Mouse (Mus musculus) liver, embryonic 13.5 days (tissue): ENCODE results near the gene Rars. TPM values are rescaled to one million over a fixed set of nuclear protein-coding genes. Genes with fewer than 3 reads are reported as not detected.
"Not testable (repeated sequence)": the region's sequence is repeated elsewhere in the genome, so short reads cannot be mapped to it uniquely, and the experiment has no call there.

Experiments
- ATAC-seq: fragments of 200-750 bp; cut with Nextera tagmentation; 2 replicates; pipeline ENCODE4 v1.8.0; 2017; ENCODE audit warnings: low read depth, mild to moderate bottlenecking, moderate number of reproducible peaks, moderate library complexity
- DNase-seq: peaks from one replicate; pipeline ENCODE4 v3.0.0; 2022
- H3K27ac ChIP-seq: fragments of 300-500 bp; sonication (generic); 2 replicates; pipeline ENCODE4 v1.5.1; 2015; ENCODE audit warnings: moderate library complexity, mild to moderate bottlenecking, inconsistent platforms
- H3K27me3 ChIP-seq: fragments of 300-500 bp; sonication (generic); 2 replicates; pipeline ENCODE4 v1.6.1; 2015; ENCODE audit warnings: mild to moderate bottlenecking, inconsistent platforms
- H3K36me3 ChIP-seq: fragments of 300-500 bp; sonication (generic); 2 replicates; pipeline ENCODE4 v1.6.1; 2015; ENCODE audit warnings: mild to moderate bottlenecking, inconsistent platforms
- H3K4me1 ChIP-seq: fragments of 300-500 bp; sonication (generic); replicated peaks from 2 replicates; pipeline ENCODE4 v1.6.1; 2015; ENCODE audit warnings: inconsistent platforms
- H3K4me2 ChIP-seq: fragments of 300-500 bp; sonication (generic); 2 replicates; pipeline ENCODE4 v1.6.1; 2015; ENCODE audit warnings: inconsistent platforms, mild to moderate bottlenecking, moderate library complexity
- H3K4me3 ChIP-seq: fragments of 300-500 bp; sonication (generic); replicated peaks from 2 replicates; pipeline ENCODE4 v1.5.1; 2015; ENCODE audit warnings: mild to moderate bottlenecking, inconsistent platforms
- H3K9ac ChIP-seq: fragments of 300-500 bp; sonication (generic); 2 replicates; pipeline ENCODE4 v1.6.1; 2015; ENCODE audit warnings: mild to moderate bottlenecking, inconsistent platforms
- H3K9me3 ChIP-seq: fragments of 300-500 bp; sonication (generic); replicated peaks from 2 replicates; pipeline ENCODE4 v1.6.1; 2016; ENCODE audit warnings: inconsistent platforms
- WGBS: fragments of 180-500 bp; shearing (Covaris S2); methylation state at CpG from one replicate; pipeline ENCODE4 v1.1.7; 2015; ENCODE audit not compliant: insufficient replicate concordance; 5-methylcytosine and 5-hydroxymethylcytosine counted together
- polyA plus RNA-seq: library from polyadenylated mRNA; unstranded; fragments of >200 nt; fragmentation: Nextera tagmentation; extraction: Ambion mirVana; gene quantifications from 2 replicates; pipeline ENCODE4 v1.2.1, GENCODE M21; 2015

Rars gene
- polyA plus RNA-seq, 1 experiment from 2014 or later: 69.3 TPM

- Histone ChIP-seq H3K4me2 (no peak overlapping the region), H3K36me3 (peaks cover 4% of the 10 kb centered on the region; the same call in 1 of the 2 replicates), H3K9me3 (no peaks in the 10 kb centered on the region), H3K4me1 (no peaks in the 10 kb centered on the region), H3K27me3 (no peaks in the 10 kb centered on the region), H3K27ac (no peak overlapping the region), H3K9ac (no peak overlapping the region), H3K4me3 (no peak overlapping the region)
- ATAC-seq (no peak), DNase-seq (no peak)
- 64% methylated on average over 11 of the region's 11 CpGs for WGBS
These were observed 22.2 kb upstream of the Rars start for GRCm38 (mm10) chr11:35856359-35857040.

- Histone ChIP-seq H3K9me3 (no peaks in the 10 kb centered on the region), H3K27me3 (no peaks in the 10 kb centered on the region), H3K4me1 (no peaks in the 10 kb centered on the region), H3K4me2 (no peak overlapping the region), H3K9ac (no peak overlapping the region), H3K36me3 (peaks cover 4% of the 10 kb centered on the region; the same call in 1 of the 2 replicates), H3K4me3 (no peak overlapping the region), H3K27ac (no peak overlapping the region)
- DNase-seq (no peak), ATAC-seq (no peak)
- WGBS: 67% methylated on average over 7 of the region's 9 CpGs
These were observed 21.3 kb upstream of the Rars start for GRCm38 (mm10) chr11:35855567-35855966.

GRCm38 (mm10) chr11:35854941-35855340 is 20.6 kb upstream of the Rars start:
- no peak overlapping the region for H3K4me2 ChIP-seq
- WGBS: 74% methylated on average over 5 of the region's 5 CpGs
- H3K36me3 ChIP-seq: peaks cover 4% of the 10 kb centered on the region; the same call in 1 of the 2 replicates
- no peaks in the 10 kb centered on the region for H3K27me3 ChIP-seq
- H3K9ac ChIP-seq: no peak overlapping the region
- no peak overlapping the region for H3K27ac ChIP-seq
- H3K4me1 ChIP-seq: no peaks in the 10 kb centered on the region
- H3K9me3 ChIP-seq: no peaks in the 10 kb centered on the region
- DNase-seq (no peak), ATAC-seq (no peak)
- no peak overlapping the region for H3K4me3 ChIP-seq

- Histone ChIP-seq H3K36me3 (peaks cover 4% of the 10 kb centered on the region; the same call in 1 of the 2 replicates), H3K27me3 (no peaks in the 10 kb centered on the region), H3K9me3 (no peaks in the 10 kb centered on the region), H3K4me3 (no peak overlapping the region), H3K4me2 (no peak overlapping the region), H3K9ac (no peak overlapping the region), H3K4me1 (no peaks in the 10 kb centered on the region), H3K27ac (no peak overlapping the region)
- ATAC-seq: no peak
- no peak for DNase-seq
- WGBS: 62% methylated on average over 4 of the region's 4 CpGs
These were observed 19.3 kb upstream of the Rars start for GRCm38 (mm10) chr11:35853651-35854050.

DNA sequence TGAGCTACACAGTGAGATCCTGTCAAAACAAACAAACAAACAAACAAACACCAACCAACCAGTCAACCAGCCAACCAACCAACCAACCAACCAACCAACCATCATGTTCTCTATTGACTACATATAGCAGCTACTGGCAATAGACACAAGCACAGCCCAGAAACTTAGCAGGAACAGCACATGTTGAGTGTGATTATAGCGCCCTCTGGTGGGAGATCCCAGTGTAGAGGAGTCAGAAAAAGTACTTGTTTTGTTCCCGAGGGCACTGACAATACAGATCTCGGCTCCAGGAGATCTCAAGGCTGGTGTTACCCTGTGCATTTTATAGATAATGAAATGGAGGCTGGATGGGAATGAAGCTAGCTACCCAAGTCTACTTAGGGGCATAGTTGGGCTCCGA is 18.4 kb upstream of the Rars start:
- no peak overlapping the region for H3K27ac ChIP-seq
- H3K27me3 ChIP-seq: no peaks in the 10 kb centered on the region
- no peak overlapping the region for H3K4me3 ChIP-seq
- WGBS: 37% methylated on average over 4 of the region's 4 CpGs
- peak; percentile 18 for DNase-seq
- peaks cover 4% of the 10 kb centered on the region; the same call in 1 of the 2 replicates for H3K36me3 ChIP-seq
- H3K9me3 ChIP-seq: no peaks in the 10 kb centered on the region
- H3K9ac ChIP-seq: no peak overlapping the region
- no peak for ATAC-seq
- no peaks in the 10 kb centered on the region for H3K4me1 ChIP-seq
- no peak overlapping the region for H3K4me2 ChIP-seq

DNA sequence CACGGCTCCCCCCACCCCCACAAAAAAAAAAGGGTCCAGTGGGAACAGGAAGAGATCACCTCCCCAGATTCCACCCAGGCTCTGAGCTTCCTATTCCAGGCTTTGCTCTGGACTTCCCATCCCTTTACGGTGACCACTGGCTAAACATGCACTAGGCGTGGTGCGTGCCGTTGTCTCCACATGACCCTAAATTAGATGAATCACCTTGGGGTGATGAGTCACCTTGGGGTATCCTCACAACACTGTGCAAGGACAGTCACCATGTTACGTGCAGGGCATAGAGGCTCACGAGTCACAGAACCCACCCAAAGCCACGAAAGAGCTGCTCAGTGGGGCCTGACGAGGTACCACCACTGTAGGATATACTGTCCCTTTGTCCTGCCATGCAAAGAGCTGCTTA is 10.0 kb upstream of the Rars start:
- 72% methylated on average over 9 of the region's 9 CpGs for WGBS
- no peak overlapping the region for H3K4me2 ChIP-seq
- H3K27ac ChIP-seq: no peak overlapping the region
- H3K9me3 ChIP-seq: no peaks in the 10 kb centered on the region
- no peaks in the 10 kb centered on the region for H3K27me3 ChIP-seq
- ATAC-seq (no peak), DNase-seq (no peak)
- no peaks in the 10 kb centered on the region for H3K36me3 ChIP-seq
- H3K9ac ChIP-seq: no peak overlapping the region
- H3K4me1 ChIP-seq: peaks cover 8% of the 10 kb centered on the region
- H3K4me3 ChIP-seq: no peak overlapping the region

DNA sequence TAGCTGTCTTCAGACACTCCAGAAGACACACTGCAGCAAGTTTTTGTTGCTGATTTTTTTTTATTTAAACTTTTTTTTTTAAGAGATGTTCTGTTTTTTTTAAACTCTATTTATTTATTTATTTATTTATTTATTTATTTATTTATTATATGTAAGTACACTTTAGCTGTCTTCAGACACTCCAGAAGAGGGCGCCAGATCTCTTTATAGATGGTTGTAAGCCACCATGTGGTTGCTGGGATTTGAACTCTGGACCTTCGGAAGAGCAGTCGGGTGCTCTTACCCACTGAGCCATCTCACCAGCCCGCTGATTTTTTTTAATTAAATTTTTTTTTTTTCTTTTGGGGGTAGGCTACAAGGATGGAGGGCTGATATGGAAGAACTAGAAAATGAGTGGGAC is 8.3 kb upstream of the Rars start:
- H3K9me3 ChIP-seq, H3K4me3 ChIP-seq, H3K27ac ChIP-seq, ATAC-seq, DNase-seq, H3K36me3 ChIP-seq, H3K27me3 ChIP-seq, H3K9ac ChIP-seq, H3K4me2 ChIP-seq: not testable (repeated sequence)
- peaks cover 22% of the 10 kb centered on the region for H3K4me1 ChIP-seq
- WGBS: 61% methylated on average over 4 of the region's 4 CpGs

- Histone ChIP-seq H3K36me3 (no peaks in the 10 kb centered on the region), H3K4me2 (no peak overlapping the region), H3K27ac (no peak overlapping the region), H3K27me3 (no peaks in the 10 kb centered on the region), H3K4me3 (no peak overlapping the region), H3K9ac (no peak overlapping the region), H3K9me3 (no peaks in the 10 kb centered on the region), H3K4me1 (peaks cover 25% of the 10 kb centered on the region)
- DNase-seq (no peak), ATAC-seq (no peak)
- 58% methylated on average over 21 of the region's 21 CpGs for WGBS
These were observed 7.5 kb upstream of the Rars start for GRCm38 (mm10) chr11:35841738-35842325.

GRCm38 (mm10) chr11:35840806-35841205 is 6.5 kb upstream of the Rars start:
- peaks cover 25% of the 10 kb centered on the region for H3K4me1 ChIP-seq
- H3K9ac ChIP-seq, H3K4me3 ChIP-seq, H3K36me3 ChIP-seq, DNase-seq, H3K9me3 ChIP-seq, ATAC-seq, H3K27me3 ChIP-seq, H3K4me2 ChIP-seq, H3K27ac ChIP-seq: not testable (repeated sequence)
- WGBS: 73% methylated on average over 4 of the region's 4 CpGs

- Histone ChIP-seq H3K4me2 (no peak overlapping the region), H3K27me3 (no peaks in the 10 kb centered on the region), H3K4me1 (peaks cover 25% of the 10 kb centered on the region), H3K9me3 (no peaks in the 10 kb centered on the region), H3K4me3 (no peak overlapping the region), H3K27ac (no peak overlapping the region), H3K36me3 (no peaks in the 10 kb centered on the region), H3K9ac (no peak overlapping the region)
- no peak for DNase-seq
- WGBS: 68% methylated on average over 7 of the region's 7 CpGs
- no peak for ATAC-seq
These were observed 6.0 kb upstream of the Rars start for GRCm38 (mm10) chr11:35840282-35840681.

DNA sequence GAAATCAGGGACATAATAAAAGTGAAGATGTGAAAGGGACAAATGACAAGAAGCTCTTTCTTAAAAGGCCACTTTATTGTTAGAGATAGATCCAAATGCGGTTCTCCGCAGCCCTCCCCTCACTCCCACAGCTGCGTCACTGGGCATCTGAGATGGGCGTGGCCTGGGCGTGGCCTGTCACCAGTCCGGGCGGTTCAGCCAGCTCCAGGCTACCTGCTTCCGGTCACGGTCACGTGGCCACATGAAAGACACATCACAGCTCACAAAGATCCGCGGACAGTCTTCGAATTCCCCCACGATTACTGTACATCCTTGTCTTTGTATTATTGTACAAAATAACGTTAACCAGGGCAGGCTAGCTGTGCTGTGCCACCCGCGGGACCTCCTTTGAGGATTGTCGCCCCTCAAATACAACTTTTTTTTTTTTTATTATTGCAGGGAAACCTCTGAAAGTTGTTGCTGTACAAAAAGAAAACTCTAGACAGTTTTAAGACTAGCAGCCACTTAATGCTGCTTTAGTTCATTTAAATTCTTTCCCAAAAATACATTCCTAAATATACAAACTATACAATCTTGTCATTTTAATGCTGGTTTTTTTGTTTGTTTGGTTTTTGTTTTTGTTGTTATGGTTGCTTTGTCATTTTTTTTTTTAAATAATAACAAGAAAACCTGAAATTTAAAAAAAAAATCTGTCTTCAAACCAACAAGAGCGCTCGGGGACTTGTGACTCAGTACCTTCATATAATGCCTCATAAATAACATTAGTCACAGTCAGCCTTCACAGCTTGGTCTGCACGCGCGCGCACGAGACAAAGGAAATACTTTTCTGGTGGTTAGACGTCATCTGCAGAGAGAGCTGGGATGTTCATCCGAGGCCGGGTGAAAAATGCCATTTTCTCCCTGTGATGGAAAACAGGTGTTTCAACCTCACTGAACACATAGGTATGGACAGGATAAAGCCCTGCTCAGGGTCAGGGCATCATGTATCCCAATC is 4.3 kb upstream of the Rars start:
- Histone ChIP-seq H3K27me3 (no peaks in the 10 kb centered on the region), H3K4me1 (peaks cover 29% of the 10 kb centered on the region), H3K4me3 (peak overlapping the region; percentile 48), H3K27ac (no peak overlapping the region), H3K9me3 (no peaks in the 10 kb centered on the region), H3K36me3 (no peaks in the 10 kb centered on the region), H3K4me2 (peak overlapping the region; percentile 74), H3K9ac (peak overlapping the region; percentile 59; the same call in 1 of the 2 replicates)
- WGBS: 23% methylated on average over 28 of the region's 28 CpGs
- ATAC-seq (peak; percentile 81), DNase-seq (peak; percentile 90)
